Comparison of ENCODE assay signal across 12 mouse cellular contexts in genomic region chr7:101170482-101170881, GRCm38 (mm10).
DNase-seq lines count a peak whose midpoint lies in the region; ATAC-seq and TF ChIP-seq lines count a peak whose summit lies in the region.
"Had no signal": no experiment of that assay in that cellular context is flagged by ENCODE, and none has a peak within 500 bp of the region (broad histone marks: within the 10 kb centered on the region; RNA-seq: fewer than 3 reads in every experiment).

No protein-coding gene starts in this region.

- ATAC-seq in hindbrain, postnatal 0 days = no peak
- no peak for ATAC-seq in hindbrain, embryonic 13.5 days (ENCODE audit: low FRiP score)
- no peak for ATAC-seq in midbrain, postnatal 0 days (ENCODE audit: low FRiP score)
- ATAC-seq in midbrain, embryonic 16.5 days = no peak
- no peak for ATAC-seq in liver, postnatal 0 days
- ATAC-seq: intestine, postnatal 0 days had no signal

- no peak overlapping the region for H3K4me3 ChIP-seq in hindbrain, postnatal 0 days (ENCODE audit: low read length)
- no peak overlapping the region for H3K4me3 ChIP-seq in hindbrain, embryonic 13.5 days
- H3K4me3 ChIP-seq in midbrain, postnatal 0 days (ENCODE audit: low read depth, low read length) = no peak overlapping the region
- no peak overlapping the region for H3K4me3 ChIP-seq in midbrain, embryonic 16.5 days (ENCODE audit: low read depth, low read length)
- H3K4me3 ChIP-seq in heart, embryonic 10.5 days = no peak overlapping the region
- H3K4me3 ChIP-seq in liver, postnatal 0 days (ENCODE audit: low read depth, low read length) = no peak overlapping the region
- H3K4me3 ChIP-seq: limb, embryonic 12.5 days had no signal

- peak; percentile 7 for DNase-seq in hindbrain, postnatal 0 days (ENCODE audit: low spot score)
- no peak for DNase-seq in midbrain, postnatal 0 days (ENCODE audit: low spot score)
- peak; percentile 77 for DNase-seq in heart, embryonic 10.5 days (ENCODE audit: low spot score)
- peak; percentile 7 for DNase-seq in skeletal muscle tissue, adult 2 months (ENCODE audit: low read depth, low spot score)
- no peak for DNase-seq in liver, postnatal 0 days
- DNase-seq in adrenal gland, adult 8-10 months = no peak
- DNase-seq: adrenal gland, postnatal 25 days; midbrain, embryonic 14.5 days had no signal

- TF ChIP-seq CTCF in hindbrain, postnatal 0 days (IDR thresholded peaks at IDR 0.05; ENCODE audit: low read depth) = no peak
- no peak for TF ChIP-seq CTCF in midbrain, postnatal 0 days (IDR thresholded peaks at IDR 0.05)
- TF ChIP-seq CTCF in liver, postnatal 0 days (IDR thresholded peaks at IDR 0.05; ENCODE audit: low read depth) = no peak

- no peak overlapping the region for H3K4me2 ChIP-seq in hindbrain, postnatal 0 days (ENCODE audit: low read depth, low read length)
- no peak overlapping the region for H3K4me2 ChIP-seq in hindbrain, embryonic 13.5 days
- H3K4me2 ChIP-seq in midbrain, postnatal 0 days (ENCODE audit: low read depth, low read length, poor library complexity, severe bottlenecking) = no peak overlapping the region
- no peak overlapping the region for H3K4me2 ChIP-seq in midbrain, embryonic 16.5 days (ENCODE audit: low read length)
- H3K4me2 ChIP-seq in liver, postnatal 0 days (ENCODE audit: low read depth, low read length) = no peak overlapping the region
- H3K4me2 ChIP-seq: limb, embryonic 12.5 days had no signal

- H3K27ac ChIP-seq in hindbrain, postnatal 0 days = no peak overlapping the region
- no peak overlapping the region for H3K27ac ChIP-seq in hindbrain, embryonic 13.5 days
- H3K27ac ChIP-seq in midbrain, postnatal 0 days (ENCODE audit: low read depth, low read length) = 0 out of 2 replicates have a peak overlapping the region, but pooled peaks have one; percentile 26
- no peak overlapping the region for H3K27ac ChIP-seq in midbrain, embryonic 16.5 days (ENCODE audit: low read length)
- no peak overlapping the region for H3K27ac ChIP-seq in heart, embryonic 10.5 days
- H3K27ac ChIP-seq in liver, postnatal 0 days (ENCODE audit: low read depth) = no peak overlapping the region
- H3K27ac ChIP-seq: limb, embryonic 12.5 days had no signal

- 45% methylated on average over 3 of the region's 3 CpGs for WGBS in hindbrain, postnatal 0 days
- WGBS in hindbrain, embryonic 13.5 days = 48% methylated on average over 3 of the region's 3 CpGs
- WGBS in midbrain, postnatal 0 days = 49% methylated on average over 3 of the region's 3 CpGs
- 56% methylated on average over 3 of the region's 3 CpGs for WGBS in midbrain, embryonic 16.5 days
- 16% methylated on average over 3 of the region's 3 CpGs for WGBS in heart, embryonic 10.5 days
- WGBS in liver, postnatal 0 days (ENCODE audit: insufficient replicate concordance) = 71% methylated on average over 3 of the region's 3 CpGs

- H3K4me1 ChIP-seq in hindbrain, postnatal 0 days (ENCODE audit: insufficient read depth, low read length) = no peaks in the 10 kb centered on the region
- H3K4me1 ChIP-seq in hindbrain, embryonic 13.5 days (replicated peaks) = peaks cover 10% of the 10 kb centered on the region; the same call in 1 of the 2 replicates
- no peaks in the 10 kb centered on the region for H3K4me1 ChIP-seq in midbrain, postnatal 0 days (ENCODE audit: insufficient read depth, low read length)
- no peaks in the 10 kb centered on the region for H3K4me1 ChIP-seq in midbrain, embryonic 16.5 days (ENCODE audit: control insufficient read depth, insufficient read depth, low read length)
- H3K4me1 ChIP-seq in heart, embryonic 10.5 days = peaks cover 22% of the 10 kb centered on the region
- H3K4me1 ChIP-seq in liver, postnatal 0 days (ENCODE audit: insufficient read depth) = 0 out of 2 replicates have a peak, but pooled peaks cover 2% of the 10 kb centered on the region
- H3K4me1 ChIP-seq: limb, embryonic 12.5 days had no signal

- TF ChIP-seq EP300 in liver, postnatal 0 days (IDR thresholded peaks at IDR 0.05; ENCODE audit: low read depth) = no peak

- H3K27me3 ChIP-seq in hindbrain, postnatal 0 days (ENCODE audit: insufficient read depth, low read length) = no peaks in the 10 kb centered on the region
- no peaks in the 10 kb centered on the region for H3K27me3 ChIP-seq in hindbrain, embryonic 13.5 days
- no peaks in the 10 kb centered on the region for H3K27me3 ChIP-seq in midbrain, postnatal 0 days (ENCODE audit: insufficient read depth, low read length)
- H3K27me3 ChIP-seq in midbrain, embryonic 16.5 days (ENCODE audit: control insufficient read depth, insufficient read depth, low read depth, low read length) = no peaks in the 10 kb centered on the region
- H3K27me3 ChIP-seq in heart, embryonic 10.5 days (ENCODE audit: insufficient read depth, poor library complexity, severe bottlenecking) = no peaks in the 10 kb centered on the region
- no peaks in the 10 kb centered on the region for H3K27me3 ChIP-seq in liver, postnatal 0 days (ENCODE audit: insufficient read depth, low read length)
- H3K27me3 ChIP-seq: limb, embryonic 12.5 days had no signal

- no peaks in the 10 kb centered on the region for H3K9me3 ChIP-seq in hindbrain, postnatal 0 days (ENCODE audit: low read length)
- no peaks in the 10 kb centered on the region for H3K9me3 ChIP-seq in hindbrain, embryonic 13.5 days
- H3K9me3 ChIP-seq in midbrain, postnatal 0 days (ENCODE audit: low read length) = no peaks in the 10 kb centered on the region
- no peaks in the 10 kb centered on the region for H3K9me3 ChIP-seq in midbrain, embryonic 16.5 days (replicated peaks; ENCODE audit: control insufficient read depth, low read length, poor library complexity, severe bottlenecking)
- H3K9me3 ChIP-seq in heart, embryonic 10.5 days = no peaks in the 10 kb centered on the region
- H3K9me3 ChIP-seq in liver, postnatal 0 days (ENCODE audit: low read length) = no peaks in the 10 kb centered on the region
- H3K9me3 ChIP-seq: limb, embryonic 12.5 days had no signal

- H3K9ac ChIP-seq in hindbrain, postnatal 0 days (replicated peaks; ENCODE audit: low read length) = no peak overlapping the region
- no peak overlapping the region for H3K9ac ChIP-seq in hindbrain, embryonic 13.5 days
- H3K9ac ChIP-seq in midbrain, postnatal 0 days (replicated peaks; ENCODE audit: low read length, poor library complexity, severe bottlenecking) = no peak overlapping the region
- H3K9ac ChIP-seq in midbrain, embryonic 16.5 days (ENCODE audit: low read depth, low read length) = no peak overlapping the region
- H3K9ac ChIP-seq in liver, postnatal 0 days (replicated peaks) = no peak overlapping the region
- H3K9ac ChIP-seq: limb, embryonic 12.5 days had no signal

- H3K36me3 ChIP-seq in hindbrain, postnatal 0 days (ENCODE audit: insufficient read depth, low read length) = no peaks in the 10 kb centered on the region
- H3K36me3 ChIP-seq in hindbrain, embryonic 13.5 days = no peaks in the 10 kb centered on the region
- no peaks in the 10 kb centered on the region for H3K36me3 ChIP-seq in midbrain, postnatal 0 days (ENCODE audit: insufficient read depth, low read length)
- no peaks in the 10 kb centered on the region for H3K36me3 ChIP-seq in midbrain, embryonic 16.5 days (ENCODE audit: control insufficient read depth, insufficient read depth, low read length)
- H3K36me3 ChIP-seq in heart, embryonic 10.5 days = no peaks in the 10 kb centered on the region
- no peaks in the 10 kb centered on the region for H3K36me3 ChIP-seq in liver, postnatal 0 days (replicated peaks; ENCODE audit: insufficient read depth, low read length)
- H3K36me3 ChIP-seq: limb, embryonic 12.5 days had no signal

Comparison
In these comparisons a context has a peak if more than half of its experiments do, and no peak if none do; other contexts are left out.
1. DNase-seq: peak in hindbrain, postnatal 0 days (single experiment), heart, embryonic 10.5 days (single experiment) and skeletal muscle tissue, adult 2 months (single experiment); none in midbrain, postnatal 0 days (single experiment), liver, postnatal 0 days (single experiment) and adrenal gland, adult 8-10 months (single experiment).